Comparison of ENCODE assay signal across 23 mouse cellular contexts in the genomic region with DNA sequence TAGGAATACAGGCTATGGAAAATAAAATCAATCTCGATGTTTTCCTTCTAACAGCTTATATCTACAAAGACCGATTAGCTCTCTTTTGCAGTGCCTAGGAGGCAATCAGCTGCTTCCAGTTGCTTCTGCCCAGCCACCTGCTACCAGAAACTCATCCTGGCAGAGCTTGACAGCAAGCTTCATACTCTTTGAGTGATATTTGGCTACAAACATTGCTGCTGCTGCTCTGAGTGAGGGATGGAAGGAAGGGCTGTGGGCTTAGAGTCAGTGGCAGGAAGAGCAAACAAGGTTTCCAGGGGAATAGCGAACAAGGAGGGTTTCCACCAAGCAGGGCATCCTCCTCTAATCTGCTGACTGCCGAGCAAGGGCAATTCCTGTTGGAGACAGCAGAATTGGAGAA. TPM values are rescaled to one million over a fixed set of nuclear protein-coding genes. Genes with fewer than 3 reads are reported as not detected.
DNase-seq lines count a peak whose midpoint lies in the region; ATAC-seq and TF ChIP-seq lines count a peak whose summit lies in the region.
"Had no signal": no experiment of that assay in that cellular context is flagged by ENCODE, and none has a peak within 500 bp of the region (broad histone marks: within the 10 kb centered on the region; RNA-seq: fewer than 3 reads in every experiment).

No protein-coding gene starts in this region.

- TF ChIP-seq CTCF in forebrain, postnatal 0 days (IDR thresholded peaks at IDR 0.05; ENCODE audit: low read depth): no peak
- TF ChIP-seq CTCF in brain, embryonic 14.5 days (IDR thresholded peaks at IDR 0.05; ENCODE audit: borderline replicate concordance, extremely low read depth, insufficient read depth, insufficient read length): no peak

- H3K4me2 ChIP-seq in forebrain, postnatal 0 days (ENCODE audit: low read depth): no peak overlapping the region
- H3K4me2 ChIP-seq in forebrain, embryonic 16.5 days (ENCODE audit: low read length): no peak overlapping the region
- no peak overlapping the region for H3K4me2 ChIP-seq in midbrain, embryonic 15.5 days
- H3K4me2 ChIP-seq: embryonic facial prominence, embryonic 12.5 days; forebrain, embryonic 12.5 days; hindbrain, embryonic 15.5 days had no signal

- H3K4me1 ChIP-seq in forebrain, postnatal 0 days (ENCODE audit: insufficient read depth): no peaks in the 10 kb centered on the region
- H3K4me1 ChIP-seq in forebrain, embryonic 16.5 days (replicated peaks; ENCODE audit: control insufficient read depth, insufficient read depth, low read length): no peaks in the 10 kb centered on the region
- H3K4me1 ChIP-seq in midbrain, embryonic 10.5 days: no peaks in the 10 kb centered on the region
- H3K4me1 ChIP-seq in midbrain, embryonic 15.5 days: no peaks in the 10 kb centered on the region
- H3K4me1 ChIP-seq: embryonic facial prominence, embryonic 12.5 days; forebrain, embryonic 12.5 days; hindbrain, embryonic 15.5 days had no signal

- H3K9ac ChIP-seq in forebrain, postnatal 0 days: no peak overlapping the region
- no peak overlapping the region for H3K9ac ChIP-seq in forebrain, embryonic 16.5 days (replicated peaks; ENCODE audit: low read depth, low read length)
- H3K9ac ChIP-seq in midbrain, embryonic 15.5 days: no peak overlapping the region
- H3K9ac ChIP-seq: embryonic facial prominence, embryonic 12.5 days; forebrain, embryonic 12.5 days; hindbrain, embryonic 15.5 days had no signal

- H3K27me3 ChIP-seq in forebrain, postnatal 0 days (ENCODE audit: insufficient read depth, low read length): peaks cover 34% of the 10 kb centered on the region
- H3K27me3 ChIP-seq in forebrain, embryonic 16.5 days (replicated peaks; ENCODE audit: control insufficient read depth, insufficient read depth, low read length): peaks cover 43% of the 10 kb centered on the region
- H3K27me3 ChIP-seq in midbrain, embryonic 10.5 days (ENCODE audit: low read depth, poor library complexity, severe bottlenecking): peaks cover 100% of the 10 kb centered on the region
- H3K27me3 ChIP-seq in midbrain, embryonic 15.5 days (replicated peaks): peaks cover 54% of the 10 kb centered on the region

- TF ChIP-seq POLR2A in brain, embryonic 14.5 days (IDR thresholded peaks at IDR 0.05; ENCODE audit: borderline replicate concordance, extremely low read depth, insufficient read depth, insufficient read length, poor library complexity, severe bottlenecking): no peak

- no peaks in the 10 kb centered on the region for H3K36me3 ChIP-seq in forebrain, postnatal 0 days (ENCODE audit: insufficient read depth)
- H3K36me3 ChIP-seq in forebrain, embryonic 16.5 days (ENCODE audit: control insufficient read depth, insufficient read depth): no peaks in the 10 kb centered on the region
- no peaks in the 10 kb centered on the region for H3K36me3 ChIP-seq in midbrain, embryonic 10.5 days
- no peaks in the 10 kb centered on the region for H3K36me3 ChIP-seq in midbrain, embryonic 15.5 days (replicated peaks)
- H3K36me3 ChIP-seq: embryonic facial prominence, embryonic 12.5 days; forebrain, embryonic 12.5 days; heart, embryonic 10.5 days; hindbrain, embryonic 15.5 days had no signal

- WGBS in forebrain, postnatal 0 days: 42% methylated on average over 4 of the region's 4 CpGs
- 33% methylated on average over 4 of the region's 4 CpGs for WGBS in forebrain, embryonic 16.5 days
- 37% methylated on average over 4 of the region's 4 CpGs for WGBS in midbrain, embryonic 10.5 days
- WGBS in midbrain, embryonic 15.5 days: 45% methylated on average over 4 of the region's 4 CpGs

- DNase-seq in forebrain, postnatal 0 days: no peak
- DNase-seq in midbrain, embryonic 10.5 days (ENCODE audit: low spot score): peak; percentile 26
- DNase-seq in brain, embryonic 14.5 days (ENCODE audit: low read depth): peak; percentile 59
- peak; percentile 17 for DNase-seq in retina, embryonic 14.5 days (ENCODE audit: low spot score)
- DNase-seq: adrenal gland, postnatal 10 days; cerebellum, adult 11-12 months; cerebellum, adult 9-10 months; cerebellum, postnatal 25 days; gastrocnemius, adult 2 months; gastrocnemius, postnatal 25 days; heart, postnatal 10 days; heart, postnatal 4 days had no signal

- no peak overlapping the region for H3K4me3 ChIP-seq in forebrain, postnatal 0 days (ENCODE audit: low read depth, low read length)
- H3K4me3 ChIP-seq in forebrain, embryonic 16.5 days (replicated peaks; ENCODE audit: low read length): no peak overlapping the region
- no peak overlapping the region for H3K4me3 ChIP-seq in midbrain, embryonic 10.5 days
- H3K4me3 ChIP-seq in midbrain, embryonic 15.5 days: no peak overlapping the region
- H3K4me3 ChIP-seq: embryonic facial prominence, embryonic 12.5 days; forebrain, embryonic 12.5 days; gastrocnemius, adult 2 months; heart, embryonic 10.5 days; hindbrain, embryonic 15.5 days had no signal

- no peaks in the 10 kb centered on the region for H3K9me3 ChIP-seq in forebrain, postnatal 0 days (ENCODE audit: low read length)
- no peaks in the 10 kb centered on the region for H3K9me3 ChIP-seq in forebrain, embryonic 16.5 days (ENCODE audit: control insufficient read depth, low read length)
- no peaks in the 10 kb centered on the region for H3K9me3 ChIP-seq in midbrain, embryonic 10.5 days (replicated peaks)
- no peaks in the 10 kb centered on the region for H3K9me3 ChIP-seq in midbrain, embryonic 15.5 days
- H3K9me3 ChIP-seq: embryonic facial prominence, embryonic 12.5 days; forebrain, embryonic 12.5 days; heart, embryonic 10.5 days; hindbrain, embryonic 15.5 days had no signal

- ATAC-seq in forebrain, postnatal 0 days: peak; percentile 46; the same call in 1 of the 2 replicates
- ATAC-seq in forebrain, embryonic 16.5 days: no peak
- no peak for ATAC-seq in midbrain, embryonic 15.5 days (replicated peaks)
- ATAC-seq in megakaryocyte, adult 5-6 weeks (ENCODE audit: poor library complexity, severe bottlenecking): no peak
- ATAC-seq: inflammation-experienced regulatory T-cells, adult 6 months had no signal

- H3K27ac ChIP-seq in forebrain, postnatal 0 days (ENCODE audit: low read depth, low read length): no peak overlapping the region
- no peak overlapping the region for H3K27ac ChIP-seq in forebrain, embryonic 16.5 days (ENCODE audit: low read length)
- H3K27ac ChIP-seq in midbrain, embryonic 10.5 days (replicated peaks): no peak overlapping the region
- H3K27ac ChIP-seq in midbrain, embryonic 15.5 days: no peak overlapping the region
- H3K27ac ChIP-seq: embryonic facial prominence, embryonic 12.5 days; forebrain, embryonic 12.5 days; gastrocnemius, adult 2 months; heart, embryonic 10.5 days; hindbrain, embryonic 15.5 days had no signal

RNA-seq across cellular contexts. Expression of gene Zdbf2, which starts 7.6 kb away (rescaled TPM):
- 18.4 and 30.3 TPM in 2 replicates for total RNA-seq in forebrain, postnatal 0 days (2014; rRNA removed)
- polyA plus RNA-seq in forebrain, postnatal 0 days (2015; fragmentation: Nextera tagmentation; extraction: Ambion mirVana): 7.4 and 23.9 TPM in 2 replicates
- 24.4 and 29.0 TPM in 2 replicates for polyA plus RNA-seq in forebrain, embryonic 16.5 days (2015; fragmentation: Nextera tagmentation; extraction: Ambion mirVana)
- polyA plus RNA-seq in midbrain, embryonic 10.5 days (2016; fragmentation: Nextera tagmentation; extraction: Ambion mirVana): 18.1 and 19.3 TPM in 2 replicates
- 40.9 and 52.5 TPM in 2 replicates for polyA plus RNA-seq in midbrain, embryonic 15.5 days (2015; fragmentation: Nextera tagmentation; extraction: Ambion mirVana)
- 12.8 and 19.0 TPM in 2 replicates for polyA plus RNA-seq in brain, embryonic 14.5 days (2012; rRNA removed)
- total RNA-seq in megakaryocyte, adult 5-6 weeks (2015): not detected in 2 replicates
- not detected in 2 replicates for total RNA-seq in megakaryocyte, adult 5-6 weeks (2017)
- total RNA-seq: granulocyte monocyte progenitor cell, adult 5-6 weeks; MEL had no signal
- polyA plus RNA-seq: C2C12 had no signal

RNA-seq across cellular contexts. Expression of gene Gpr1, which starts 51.1 kb away (rescaled TPM):
- total RNA-seq in forebrain, postnatal 0 days (2014; rRNA removed): 0.62 and 0.95 TPM in 2 replicates
- polyA plus RNA-seq in forebrain, postnatal 0 days (2015; fragmentation: Nextera tagmentation; extraction: Ambion mirVana): 0.45 and 0.47 TPM in 2 replicates
- 0.36 and 0.56 TPM in 2 replicates for polyA plus RNA-seq in forebrain, embryonic 16.5 days (2015; fragmentation: Nextera tagmentation; extraction: Ambion mirVana)
- 0.25 and 0.30 TPM in 2 replicates for polyA plus RNA-seq in midbrain, embryonic 10.5 days (2016; fragmentation: Nextera tagmentation; extraction: Ambion mirVana)
- polyA plus RNA-seq in midbrain, embryonic 15.5 days (2015; fragmentation: Nextera tagmentation; extraction: Ambion mirVana): 0.66 and 1.2 TPM in 2 replicates
- polyA plus RNA-seq in brain, embryonic 14.5 days (2012; rRNA removed): 0.26 and 0.45 TPM in 2 replicates
- not detected in 2 replicates for total RNA-seq in megakaryocyte, adult 5-6 weeks (2015)
- not detected in 2 replicates for total RNA-seq in megakaryocyte, adult 5-6 weeks (2017)
- total RNA-seq: granulocyte monocyte progenitor cell, adult 5-6 weeks; heart, postnatal 4 days; MEL had no signal
- polyA plus RNA-seq: C2C12; inflammation-experienced regulatory T-cells, adult 6 months had no signal
